Mouse (Mus musculus) CH12.LX (cell line): Measurements from ENCODE around the gene Slc9a9.

Experiments
- CHD1 ChIP-seq: IDR thresholded peaks from 2 replicates; pipeline ENCODE4 v1.6.1; 2012; ENCODE audit warnings: low read depth, low read length, improper control_type of control experiment, inconsistent platforms
- CTCF ChIP-seq, 2 experiments: IDR thresholded peaks in 1 of 2; conservative IDR thresholded peaks in 1 of 2; 2 replicates each; pipeline ENCODE4 v1.5.1; 2011 to 2012; ENCODE audit warnings: low read depth in 2 of 2, low read length in 2 of 2, improper control_type of control experiment in 1 of 2, inconsistent platforms in 1 of 2, mild to moderate bottlenecking in 1 of 2, moderate library complexity in 1 of 2
- ELF1 ChIP-seq: IDR thresholded peaks from 2 replicates; pipeline ENCODE4 v1.6.1; 2014; ENCODE audit warnings: low read depth, mild to moderate bottlenecking, inconsistent platforms, low read length, improper control_type of control experiment
- EP300 ChIP-seq: IDR thresholded peaks from 2 replicates; pipeline ENCODE4 v1.6.1; 2011; ENCODE audit warnings: low read length, improper control_type of control experiment
- JUN ChIP-seq: IDR thresholded peaks from 2 replicates; pipeline ENCODE4 v1.6.1; 2011; ENCODE audit warnings: low read depth, mild to moderate bottlenecking, low read length, improper control_type of control experiment, moderate library complexity; ENCODE audit not compliant: insufficient read depth
- MEF2A ChIP-seq: IDR thresholded peaks from 2 replicates; pipeline ENCODE4 v1.6.1; 2014; ENCODE audit warnings: low read depth, mild to moderate bottlenecking, inconsistent platforms, low read length, improper control_type of control experiment, borderline replicate concordance
- NELFE ChIP-seq: IDR thresholded peaks from 2 replicates; pipeline ENCODE4 v1.6.1; 2011; ENCODE audit warnings: low read depth, low read length, improper control_type of control experiment
- NRF1 ChIP-seq: IDR thresholded peaks from 2 replicates; pipeline ENCODE4 v1.6.1; 2014; ENCODE audit warnings: low read depth, mild to moderate bottlenecking, inconsistent platforms, low read length, improper control_type of control experiment, moderate library complexity
- POLR2A ChIP-seq: IDR thresholded peaks from 2 replicates; pipeline ENCODE4 v1.6.1; 2011; ENCODE audit warnings: low read depth, mild to moderate bottlenecking, improper control_type of control experiment, low read length
- TBP ChIP-seq: conservative IDR thresholded peaks from 2 replicates; pipeline ENCODE4 v1.6.1; 2011; ENCODE audit warnings: low read depth, low read length, improper control_type of control experiment
- TCF12 ChIP-seq: IDR thresholded peaks from 2 replicates; pipeline ENCODE4 v1.6.1; 2014; ENCODE audit warnings: low read depth, mild to moderate bottlenecking, inconsistent platforms, low read length, improper control_type of control experiment
- UBTF ChIP-seq: IDR thresholded peaks from 2 replicates; pipeline ENCODE4 v1.6.1; 2012; ENCODE audit warnings: low read depth, mild to moderate bottlenecking, inconsistent platforms, low read length, improper control_type of control experiment, moderate library complexity
- USF1 ChIP-seq: IDR thresholded peaks from 2 replicates; pipeline ENCODE4 v1.6.1; 2014; ENCODE audit warnings: low read depth, mild to moderate bottlenecking, inconsistent platforms, low read length, improper control_type of control experiment
- USF2 ChIP-seq: conservative IDR thresholded peaks from 2 replicates; pipeline ENCODE4 v1.6.1; 2011; ENCODE audit warnings: low read depth, low read length, improper control_type of control experiment

DNA sequence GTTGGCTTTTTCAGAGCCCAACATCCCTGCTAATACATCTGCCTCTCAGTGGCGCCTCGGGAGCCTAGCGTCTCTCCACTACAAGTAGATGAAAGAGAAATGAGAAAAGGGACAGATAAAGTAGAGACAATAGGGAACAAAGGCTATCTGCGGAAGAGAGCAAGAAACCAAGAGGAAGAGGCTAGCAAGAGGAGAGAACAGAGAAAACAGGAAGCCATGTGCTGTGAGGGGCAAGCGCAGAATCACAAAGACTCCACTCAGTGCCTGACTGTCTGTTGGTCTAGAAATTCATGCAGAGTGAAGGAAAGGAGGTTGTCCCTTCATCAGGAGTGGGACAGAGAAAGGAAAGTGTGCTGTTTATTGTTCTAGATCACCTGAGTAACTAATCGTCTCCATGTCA, 16.5 kb upstream of the Slc9a9 start:
- TF ChIP-seq POLR2A, result no peak
- TF ChIP-seq CTCF (conservative IDR thresholded peaks at IDR 0.05 in 1 of 2, IDR thresholded peaks at IDR 0.05 in 1 of 2; ENCODE audit: low read depth in 2 of 2, low read length in 2 of 2), result no peak
- no peak for TF ChIP-seq CHD1
- TF ChIP-seq EP300, result no peak
- no peak for TF ChIP-seq USF1
- TF ChIP-seq JUN, result no peak
- no peak for TF ChIP-seq NELFE
- no peak for TF ChIP-seq TBP
- TF ChIP-seq USF2, result no peak
- TF ChIP-seq ELF1, result no peak
- no peak for TF ChIP-seq UBTF
- TF ChIP-seq TCF12, result no peak
- TF ChIP-seq MEF2A, result no peak
- no peak for TF ChIP-seq NRF1
